Mouse (Mus musculus) adrenal gland, adult 2 months (tissue): ENCODE measurements around the gene Tsc1. TPM values are rescaled to one million over a fixed set of nuclear protein-coding genes. Genes with fewer than 3 reads are reported as not detected.

Experiments
- DNase-seq: peaks from one replicate; pipeline ENCODE4 v3.0.0; 2021
- long read RNA-seq: library from polyadenylated mRNA; stranded (forward); transcript quantifications from one replicate; pipeline ENCODE4 v2.0.0, GENCODE M21; 2021
- polyA plus RNA-seq: library from polyadenylated mRNA; depleted of rRNA; stranded (reverse); fragments of >200 nt; gene quantifications from 2 replicates; pipeline ENCODE4 v1.2.3, GENCODE M21; 2012; rRNA removed
- total RNA-seq, 2 experiments: library from RNA; stranded (reverse); gene quantifications; 2 replicates each; pipeline ENCODE4 v1.2.3; 2021

The Tsc1 gene
- 10 to 100 TPM; 17.8 to 19.3 TPM for total RNA-seq
- polyA plus RNA-seq, result 7.8 and 8.3 TPM in 2 replicates
- long read RNA-seq, full-length matches to known transcripts, result 1 of 18 reads
- long read RNA-seq, partial matches to known transcripts, result 0 of 18 reads
- long read RNA-seq, other reads (novel, unspliced or antisense), result 17 of 18 reads

DNA sequence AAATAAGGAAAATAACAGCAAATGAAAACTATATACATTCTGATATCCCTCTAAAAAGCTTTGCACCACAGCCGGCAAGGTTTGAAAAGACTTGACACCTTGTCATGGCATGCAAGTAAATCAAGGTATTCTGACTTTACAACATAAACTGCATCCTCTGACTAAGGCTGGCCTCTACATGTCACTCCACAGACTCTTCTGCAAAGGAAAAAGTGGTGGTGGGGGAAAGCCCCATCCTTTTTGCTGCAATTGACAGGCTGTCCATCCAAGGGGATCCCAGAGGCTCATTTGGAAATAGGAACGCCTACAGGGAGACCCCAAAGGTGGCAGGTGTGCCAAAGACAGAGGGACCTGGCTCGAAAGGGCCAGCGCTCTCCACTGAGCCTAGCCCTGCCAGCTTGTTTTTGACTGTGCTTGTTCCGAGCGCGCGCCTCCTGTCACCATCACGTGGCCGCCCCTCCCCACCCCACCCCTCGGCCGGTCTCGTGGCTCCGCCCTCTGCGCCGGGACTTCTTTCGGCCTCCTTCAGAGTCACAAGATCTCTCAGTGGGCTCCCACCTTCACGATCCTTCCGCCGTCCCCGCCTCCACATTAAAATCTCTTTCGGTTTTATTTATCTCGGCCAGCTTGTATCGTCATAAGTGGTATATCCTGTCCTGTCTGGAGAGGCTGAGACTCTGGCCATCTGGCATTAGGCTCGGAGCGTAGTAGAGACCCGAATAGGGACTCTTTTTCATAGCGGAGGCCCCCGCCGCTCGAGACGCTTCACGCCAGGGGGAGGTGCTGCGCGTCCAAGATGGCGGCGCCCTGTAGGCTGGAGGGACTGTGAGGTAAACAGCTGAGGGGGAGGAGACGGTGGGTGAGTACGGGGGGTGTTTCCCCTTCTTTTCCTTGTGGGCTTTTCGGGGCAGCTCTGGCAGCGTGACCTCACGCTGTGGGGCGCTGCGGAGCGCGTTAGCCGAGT, at the start of gene Tsc1:
Gene Tsc1, plus strand, starts transcription at position 768 of the 964 bp plus-strand sequence.
- peak; percentile 97 for DNase-seq

DNA sequence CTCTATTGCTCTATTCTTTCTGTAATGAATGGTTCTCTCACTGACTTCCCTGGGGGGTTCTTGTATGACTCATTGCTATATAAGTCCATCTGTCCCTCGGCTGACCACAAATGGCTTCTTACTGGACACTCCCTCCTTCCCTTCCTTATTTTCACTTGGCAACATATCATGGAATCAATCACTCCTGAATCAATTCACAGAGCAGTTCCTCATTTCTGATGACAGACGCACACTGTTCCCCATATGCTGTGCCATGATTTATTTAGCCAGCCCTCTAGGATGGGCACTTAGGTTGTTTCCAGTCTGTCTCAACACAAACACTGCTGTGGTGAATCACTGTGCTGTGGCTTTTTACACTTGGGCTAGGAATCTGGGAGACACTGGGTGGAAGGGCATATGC, 49.5 kb upstream of the Tsc1 start:
- no peak for DNase-seq

DNA sequence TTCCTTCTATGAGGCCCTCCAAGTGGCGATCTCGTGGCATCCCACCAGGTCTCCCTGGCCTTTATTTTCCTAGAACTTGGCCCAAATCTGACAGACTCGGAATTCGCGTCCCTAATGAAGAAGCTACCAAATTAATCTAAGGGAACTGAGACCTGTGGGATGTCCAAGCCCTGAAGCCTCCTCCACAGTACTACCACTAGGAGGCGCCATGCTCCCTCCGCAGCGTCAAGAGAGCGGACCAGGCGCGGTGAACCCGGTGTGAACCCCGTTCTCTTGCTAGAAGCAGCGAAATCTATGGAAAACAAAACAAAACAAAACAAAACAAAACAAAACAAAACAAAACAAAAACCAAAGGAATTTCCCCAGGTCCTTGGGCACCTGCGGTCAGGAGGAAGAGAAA, 48.2 kb upstream of the Tsc1 start:
- peak; percentile 68 for DNase-seq

DNA sequence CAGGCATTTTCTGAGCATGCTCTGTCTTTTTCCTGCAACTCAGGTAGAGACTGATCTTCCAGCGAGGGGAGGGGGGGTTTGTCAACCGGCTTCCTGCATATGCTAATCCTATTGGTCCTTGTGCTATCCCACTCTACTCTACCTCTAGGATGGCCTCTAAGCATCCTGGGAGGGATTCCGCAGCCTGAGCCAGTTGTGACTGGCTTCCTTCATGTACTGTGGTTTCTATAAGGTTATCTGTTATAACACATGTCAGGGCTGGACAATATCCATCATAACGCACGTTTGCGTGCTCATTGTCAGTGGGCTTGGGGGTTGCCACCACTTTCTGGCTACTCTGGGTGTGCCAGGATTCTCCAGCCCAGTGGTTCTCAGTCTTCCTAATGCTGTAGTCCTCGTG, 45.0 kb upstream of the Tsc1 start:
- no peak for DNase-seq

DNA sequence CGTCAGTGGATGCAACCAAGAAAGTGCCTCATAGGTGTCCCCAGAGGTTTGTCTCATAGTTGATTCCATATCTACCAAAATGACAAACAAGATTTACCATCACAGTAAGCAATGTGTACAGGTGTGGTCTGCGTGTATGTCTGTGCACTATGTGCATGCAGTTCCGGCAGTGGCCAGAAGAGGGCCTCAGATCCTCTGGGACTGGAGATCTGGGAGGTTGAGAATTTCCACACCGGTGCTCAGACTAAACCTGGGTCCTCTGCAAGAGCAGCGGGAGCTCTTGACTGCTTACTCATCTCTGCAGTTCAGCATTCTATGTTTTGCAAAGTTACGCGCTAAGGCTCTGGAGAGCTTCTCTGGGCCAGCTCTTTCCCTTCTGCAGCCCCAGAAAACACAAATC, 44.0 kb upstream of the Tsc1 start:
- DNase-seq, result no peak

DNA sequence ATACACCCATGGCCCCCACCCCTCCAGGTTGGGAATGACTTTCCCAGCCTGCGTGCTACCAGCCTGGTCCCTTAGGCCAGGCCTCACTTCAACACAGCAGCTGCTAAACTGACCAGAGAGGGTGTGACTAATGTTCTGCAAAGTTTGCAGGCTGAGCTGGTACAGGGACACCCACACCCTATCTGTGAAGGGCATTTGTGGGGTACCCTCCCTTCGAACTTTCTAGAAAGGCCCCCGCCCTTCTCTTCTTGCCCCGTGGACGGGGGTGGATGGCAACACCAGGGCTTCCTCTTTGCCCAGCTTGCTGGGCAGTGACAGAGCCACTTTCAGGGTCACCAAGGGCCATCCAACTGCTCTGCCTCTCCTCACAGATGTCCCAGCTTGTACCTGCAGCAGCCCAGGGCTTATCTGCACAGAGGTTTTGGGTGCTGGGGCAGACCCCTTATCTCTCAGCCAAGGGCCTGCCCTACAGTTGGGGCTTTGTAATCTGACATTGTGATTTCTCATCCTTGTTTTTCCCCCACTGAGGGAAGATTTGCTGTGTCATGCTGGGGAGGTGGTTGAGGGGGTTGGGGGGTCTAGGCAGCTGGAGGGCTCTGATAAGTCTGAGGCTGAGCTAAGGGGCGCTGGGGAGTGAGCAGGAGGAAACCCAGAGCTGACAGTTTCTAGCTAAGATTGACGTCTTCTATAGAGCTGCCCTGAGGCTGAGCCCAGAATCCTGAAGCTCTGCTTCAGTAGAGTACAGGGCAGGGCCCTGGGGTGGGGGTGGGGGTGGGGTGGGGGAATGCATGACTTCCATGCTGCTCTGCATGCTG, 43.1 kb upstream of the Tsc1 start:
- no peak for DNase-seq

DNA sequence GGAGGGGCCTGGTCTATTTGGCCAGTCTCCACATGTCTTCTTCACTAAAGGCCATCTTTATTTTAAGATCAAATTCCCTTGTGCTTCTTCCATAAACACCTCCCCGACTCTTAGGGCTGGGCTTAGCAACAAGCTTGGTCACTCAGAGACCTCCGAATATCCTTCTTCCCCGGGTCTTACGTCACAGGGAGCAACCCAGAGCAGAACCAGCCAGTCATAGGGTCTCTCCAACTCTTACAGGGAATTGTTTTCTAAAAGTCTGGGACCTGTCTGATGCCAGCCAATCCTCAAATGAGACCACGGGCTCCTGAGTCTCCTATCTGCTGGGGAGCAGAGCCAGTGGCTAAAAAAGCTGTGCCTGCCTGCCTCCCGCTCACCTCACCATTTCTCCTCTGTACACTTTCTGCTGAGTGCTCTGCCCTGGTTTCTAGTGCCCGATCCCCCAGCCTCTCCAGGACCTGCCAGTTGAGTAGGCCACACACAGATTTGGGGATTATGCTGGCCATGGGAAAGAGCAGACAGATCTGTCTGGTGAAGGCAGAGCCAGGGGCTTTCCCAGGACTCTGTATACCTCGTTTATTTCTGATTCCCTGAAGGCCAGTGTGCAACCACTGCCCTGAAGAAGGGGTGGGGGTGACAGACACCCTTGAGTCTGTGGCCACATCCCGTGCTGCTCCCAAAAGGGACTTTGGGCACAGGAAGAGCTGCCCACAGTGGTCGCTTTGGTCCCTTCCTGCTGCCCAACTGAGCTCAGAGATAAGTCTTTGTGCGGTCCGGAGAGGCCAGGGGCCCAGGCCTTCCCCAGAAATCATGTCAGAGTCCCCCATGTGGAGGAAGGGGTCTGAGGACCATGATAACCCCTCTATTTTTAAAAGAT, 42.1 kb upstream of the Tsc1 start:
- DNase-seq, result no peak

DNA sequence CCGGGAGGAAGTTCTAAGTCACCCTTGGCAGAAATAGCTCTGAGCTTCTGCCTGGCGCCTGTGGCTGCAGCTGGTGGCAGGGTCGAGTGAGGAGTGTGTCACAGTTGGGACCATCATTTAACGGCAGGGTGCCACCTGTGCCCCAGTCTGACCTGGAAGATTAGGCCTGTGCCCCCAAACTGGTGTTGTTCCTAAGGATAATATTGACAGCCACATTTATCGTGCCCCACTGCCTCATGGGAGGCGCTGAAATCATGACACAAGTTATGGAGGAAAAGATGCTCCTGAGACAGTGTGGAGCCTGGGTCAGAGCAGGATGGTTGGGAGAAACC, 41.5 kb upstream of the Tsc1 start:
- DNase-seq, result no peak

DNA sequence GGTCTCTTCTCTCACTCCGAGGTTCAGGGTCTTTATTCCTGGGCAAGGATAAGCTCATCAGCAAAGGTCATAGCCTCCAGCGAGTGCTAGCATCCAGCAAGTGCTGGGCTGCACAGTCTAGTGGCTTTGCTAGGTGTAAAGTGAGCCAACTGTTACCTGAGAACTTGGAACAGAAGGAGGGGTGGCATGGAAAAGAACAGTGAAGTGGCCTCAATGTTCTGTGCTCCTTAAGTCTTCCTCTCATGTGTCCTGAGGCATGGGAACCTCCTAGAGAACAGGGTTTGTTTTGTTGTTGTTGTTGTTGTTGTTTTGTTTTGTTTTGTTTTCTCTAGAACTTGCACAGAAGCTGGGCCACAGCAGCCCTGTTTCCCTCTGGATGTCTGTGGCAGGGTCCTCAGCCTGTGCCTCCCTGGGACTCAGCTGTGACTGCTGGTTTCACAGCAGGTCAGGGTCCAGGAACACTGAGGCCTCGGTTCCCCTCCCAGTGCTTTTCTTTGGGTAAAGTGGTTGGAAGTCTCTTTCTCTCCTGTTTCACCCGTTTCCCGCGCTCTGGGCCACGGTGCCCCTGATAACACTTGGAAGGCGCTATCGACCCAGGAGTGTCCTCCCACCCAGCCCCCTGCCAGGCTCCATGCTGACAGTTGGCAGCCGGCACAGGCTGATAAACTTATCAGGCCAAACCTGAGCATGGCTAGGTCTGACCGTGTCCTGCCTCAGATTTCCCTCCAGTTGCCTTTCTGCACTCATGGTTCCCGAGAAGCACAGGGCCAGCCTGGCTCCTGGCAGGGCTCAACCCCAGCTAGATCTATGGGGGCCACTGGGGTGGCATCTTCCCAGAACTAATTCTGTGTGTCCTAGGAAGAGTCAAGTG, 39.1 kb upstream of the Tsc1 start:
- no peak for DNase-seq

DNA sequence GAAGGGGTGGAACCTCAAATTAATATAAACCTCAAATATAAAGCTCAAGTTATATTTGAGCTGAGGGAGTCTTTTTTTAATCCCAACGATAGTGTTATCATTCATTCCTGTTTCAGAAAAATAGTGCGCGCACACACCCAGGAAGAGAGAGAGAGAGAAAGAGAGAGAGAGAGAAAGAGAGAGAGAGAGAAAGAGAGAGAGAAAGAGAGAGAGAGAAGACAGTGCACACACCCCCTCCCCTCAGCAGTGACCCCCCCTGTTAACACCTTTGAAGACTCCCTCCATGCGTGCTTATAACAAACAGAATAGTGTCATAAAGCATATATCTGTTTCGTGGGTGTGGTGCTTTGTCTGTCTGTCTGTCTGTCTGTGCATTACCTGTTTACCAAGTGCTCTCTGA, 37.5 kb upstream of the Tsc1 start:
- DNase-seq, result no peak

DNA sequence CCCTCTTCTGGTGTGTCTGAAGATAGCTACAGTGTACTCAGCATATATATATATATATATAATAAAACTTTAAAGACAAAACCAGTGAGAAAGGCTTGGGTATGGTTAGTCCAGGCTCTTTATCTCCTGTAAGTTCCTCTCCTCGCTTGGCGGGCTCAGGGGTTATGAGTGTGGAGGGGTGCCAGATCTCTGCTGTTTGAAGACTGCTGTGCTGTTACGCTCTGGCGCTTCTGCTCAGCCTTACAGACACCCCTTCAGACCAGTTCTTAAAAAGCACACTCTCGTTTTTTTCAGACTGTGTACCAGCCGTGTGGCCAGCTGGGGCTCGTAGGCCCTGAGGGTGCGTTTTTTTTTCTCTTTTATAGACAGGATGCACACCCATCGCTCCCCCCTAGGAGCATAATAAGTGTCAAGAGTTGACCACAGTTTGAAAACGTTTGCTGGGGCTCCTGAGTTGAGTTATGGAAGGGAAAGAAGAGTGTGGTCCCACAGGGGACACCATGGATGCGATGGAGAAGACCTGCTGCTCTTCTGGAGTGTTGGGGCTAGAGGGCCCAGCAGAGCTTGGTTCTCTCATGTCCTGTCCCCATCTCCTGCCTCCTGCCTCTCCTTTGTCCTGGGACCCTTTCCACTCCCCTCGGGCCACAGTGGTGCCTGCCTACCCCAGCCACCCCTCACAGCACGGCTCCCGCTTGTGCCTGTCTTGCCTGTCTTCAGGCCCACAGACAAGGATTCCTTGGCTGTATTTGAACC, 35.1 kb upstream of the Tsc1 start:
- DNase-seq, result no peak

DNA sequence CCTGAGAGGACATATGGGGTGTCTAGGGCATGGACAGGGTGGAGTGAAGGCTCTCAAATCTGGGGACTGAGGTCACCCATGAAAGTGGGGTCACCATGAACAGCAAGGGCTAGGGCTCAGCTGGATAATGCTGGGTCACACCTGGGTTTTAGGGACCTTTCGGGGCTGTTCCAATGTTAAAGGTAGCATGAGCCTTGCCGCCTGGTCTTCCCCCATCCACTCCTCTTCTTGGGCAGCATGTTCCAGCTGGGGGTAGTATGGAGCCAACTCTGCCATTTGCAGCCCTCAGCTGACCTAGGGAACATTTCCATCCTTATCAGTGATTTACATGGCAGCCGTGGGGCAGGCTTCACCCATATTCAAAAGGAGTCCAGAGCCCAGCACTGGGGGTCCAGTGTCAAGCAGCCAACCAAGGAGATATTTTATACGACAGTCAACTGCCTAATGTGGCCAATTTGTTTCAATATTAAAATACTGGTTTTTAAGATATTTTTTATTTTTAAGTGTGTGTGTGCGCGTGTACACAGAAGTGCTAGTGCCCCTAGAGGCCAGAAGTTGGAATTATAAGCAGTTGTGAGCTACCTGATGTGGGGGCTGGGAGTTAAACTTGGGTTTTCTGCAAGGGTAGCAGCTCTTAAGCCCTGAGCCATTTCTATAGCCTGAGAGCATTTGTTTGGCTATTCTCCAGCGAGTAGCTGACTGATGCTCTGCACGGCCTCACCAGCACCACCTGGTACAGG, 34.3 kb upstream of the Tsc1 start:
- DNase-seq, result no peak

DNA sequence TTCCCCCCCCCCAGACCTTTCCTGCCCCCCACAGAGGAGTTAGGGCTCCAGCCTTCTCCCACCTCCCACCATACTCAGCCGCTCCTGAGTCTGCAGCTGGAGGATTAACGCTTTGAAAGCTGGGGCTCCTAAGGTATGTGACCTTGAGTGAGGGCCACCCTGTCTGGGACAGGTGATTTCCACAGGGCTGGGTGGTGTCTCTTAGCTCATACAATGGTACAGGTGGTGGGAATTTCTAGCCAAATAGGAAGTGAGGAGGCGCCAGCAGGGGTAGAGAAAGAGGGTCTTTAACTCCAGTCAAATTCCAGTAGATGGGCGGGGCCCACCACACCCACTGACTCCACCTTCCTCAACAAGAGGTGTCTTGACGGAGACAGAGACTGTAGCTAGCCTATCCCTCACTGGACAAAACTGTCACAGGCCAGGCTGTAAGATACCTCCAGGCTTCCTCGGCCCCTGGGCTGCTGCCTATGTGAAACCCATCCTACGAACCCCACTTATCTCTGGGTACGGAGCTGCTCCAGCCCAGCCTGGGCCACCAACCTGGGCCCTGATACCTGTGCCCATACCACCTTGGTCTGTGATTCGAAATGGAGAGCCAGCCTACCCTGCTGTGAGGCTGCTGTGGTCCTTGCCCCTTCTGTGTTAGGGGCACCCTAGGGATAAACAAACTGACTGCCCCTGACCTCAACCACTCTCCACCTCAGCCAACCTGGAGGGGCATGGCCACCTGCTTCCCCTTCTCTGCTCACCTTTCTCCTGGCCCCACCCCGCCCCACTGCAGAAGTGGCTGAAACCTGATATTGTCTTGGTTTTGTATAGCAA, 33.5 kb upstream of the Tsc1 start:
- no peak for DNase-seq

DNA sequence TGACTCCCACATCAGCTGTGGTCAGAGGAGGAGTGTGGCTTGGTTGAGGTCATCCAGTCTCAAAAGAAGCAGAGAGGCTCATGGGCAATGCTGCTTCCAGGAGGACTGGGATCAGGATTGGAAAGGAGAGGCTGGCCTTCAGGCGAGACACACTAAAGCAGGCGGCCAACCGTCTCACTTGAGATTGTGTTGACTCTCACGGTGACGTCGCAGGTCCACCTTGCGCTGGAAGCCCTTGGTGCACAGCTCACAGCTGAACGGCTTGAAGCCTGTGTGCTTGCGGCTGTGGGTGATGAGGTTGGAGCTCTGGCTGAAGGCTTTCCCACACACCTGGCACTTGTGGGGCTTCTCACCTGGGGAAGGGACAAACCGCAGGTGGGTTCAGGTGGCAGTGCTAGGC, 31.2 kb upstream of the Tsc1 start:
- DNase-seq, result no peak

DNA sequence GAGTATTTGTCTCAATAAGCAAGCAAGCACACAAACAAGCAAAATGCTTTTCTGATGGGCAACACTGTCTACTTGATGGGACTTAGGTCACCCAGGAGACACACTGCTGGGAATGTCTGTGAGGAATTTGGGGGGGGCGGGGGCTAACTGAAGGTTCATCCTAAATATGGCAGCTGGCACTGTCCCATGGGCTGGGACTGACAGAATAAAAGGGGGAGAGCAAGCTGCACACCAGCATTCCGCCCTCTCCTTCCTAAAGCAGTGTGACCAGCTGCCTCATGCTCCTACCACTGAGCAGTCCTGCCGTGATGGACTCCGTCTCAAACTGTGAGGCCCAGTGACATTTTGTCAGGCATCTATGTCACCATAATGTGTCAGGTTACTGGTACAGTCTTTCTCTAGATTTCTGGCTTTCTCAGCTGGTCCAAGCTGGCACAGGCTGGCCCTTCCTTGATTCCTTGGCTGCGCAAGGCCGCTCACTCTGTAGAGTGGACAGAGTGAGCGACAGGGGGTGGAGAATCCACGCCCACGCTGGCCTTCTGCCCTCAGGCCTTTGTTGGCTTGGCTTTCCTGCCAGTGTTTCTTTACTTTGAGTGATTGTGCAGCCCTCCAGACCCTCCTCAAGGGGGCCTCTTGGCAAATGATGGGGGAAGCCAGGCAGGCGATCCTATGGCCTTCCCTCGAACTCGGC, 30.2 kb upstream of the Tsc1 start:
- no peak for DNase-seq

DNA sequence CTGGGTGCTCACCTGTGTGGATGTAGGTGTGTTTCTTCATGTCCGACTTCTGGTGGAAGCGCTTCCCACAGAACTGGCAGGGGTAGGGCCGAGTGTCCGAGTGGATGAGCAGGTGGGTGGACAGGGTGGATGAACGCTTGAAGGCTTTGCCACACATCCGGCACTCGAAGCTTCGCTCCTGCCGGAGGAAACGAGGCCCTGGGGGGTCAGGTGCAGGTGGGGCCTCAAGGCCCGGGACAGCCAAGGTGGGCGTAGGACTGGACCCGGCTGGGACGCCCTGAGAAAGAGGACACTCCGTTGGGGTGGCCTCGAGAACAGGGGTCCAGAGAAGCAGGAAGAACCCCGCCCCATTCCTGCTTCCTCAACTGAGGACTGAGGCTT, 29.6 kb upstream of the Tsc1 start:
- DNase-seq, result no peak

DNA sequence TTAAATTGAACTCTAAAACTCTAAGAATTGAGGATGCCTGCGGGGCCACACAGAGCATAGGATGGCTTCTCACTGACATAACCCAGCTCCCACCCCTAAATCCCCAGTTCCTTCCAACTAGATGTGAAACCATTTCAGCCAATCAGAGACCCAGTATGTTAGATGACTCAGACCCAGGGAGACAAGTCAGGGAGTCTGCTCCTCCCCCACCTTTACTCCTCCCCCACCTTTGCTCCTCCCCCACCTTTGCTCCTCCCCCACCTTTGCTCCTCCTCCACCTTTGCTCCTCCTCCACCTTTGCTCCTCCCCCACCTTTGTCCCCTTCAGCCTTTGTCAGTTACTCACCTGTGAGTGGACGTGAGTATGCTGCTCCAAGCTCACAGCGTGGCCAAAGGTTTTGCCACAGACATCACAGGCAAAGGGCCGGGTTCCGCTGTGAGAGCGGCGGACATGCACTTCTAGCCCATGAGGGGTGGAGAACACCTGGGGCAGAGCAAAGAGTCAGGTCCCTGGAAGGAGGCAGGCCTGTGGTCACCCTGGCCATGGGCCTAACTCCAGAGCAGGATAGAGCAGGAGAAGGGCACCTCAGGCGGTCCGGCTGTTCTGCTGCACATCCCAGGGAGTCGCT, 28.5 kb upstream of the Tsc1 start:
- DNase-seq, result no peak
